In genomic region chr16:58521182-58521581, GRCm38 (mm10) we compare ENCODE assay signal across 13 mouse cellular contexts. TPM values are rescaled to one million over a fixed set of nuclear protein-coding genes. Genes with fewer than 3 reads are reported as not detected.
DNase-seq lines count a peak whose midpoint lies in the region; ATAC-seq and TF ChIP-seq lines count a peak whose summit lies in the region.
"Had no signal": no experiment of that assay in that cellular context is flagged by ENCODE, and none has a peak within 500 bp of the region (broad histone marks: within the 10 kb centered on the region; RNA-seq: fewer than 3 reads in every experiment).

No protein-coding gene starts in this region.

- H3K9me3 ChIP-seq in heart, embryonic 13.5 days: no peaks in the 10 kb centered on the region
- no peaks in the 10 kb centered on the region for H3K9me3 ChIP-seq in liver, embryonic 15.5 days (replicated peaks)

- H3K36me3 ChIP-seq in heart, embryonic 13.5 days: no peaks in the 10 kb centered on the region
- no peaks in the 10 kb centered on the region for H3K36me3 ChIP-seq in liver, embryonic 15.5 days (replicated peaks)

- TF ChIP-seq CTCF in left cerebral cortex, adult 2 months (IDR thresholded peaks at IDR 0.05): no peak

- H3K27ac ChIP-seq in heart, embryonic 13.5 days (replicated peaks): no peak overlapping the region
- H3K27ac ChIP-seq in left cerebral cortex, adult 2 months: peak overlapping the region; percentile 90; the same call in 1 of the 2 replicates
- H3K27ac ChIP-seq in brown adipose tissue, adult 24 weeks (replicated peaks; ENCODE audit: low read depth, low read length): no peak overlapping the region; the same call in 1 of the 2 replicates
- H3K27ac ChIP-seq in liver, embryonic 15.5 days (replicated peaks): peak overlapping the region; percentile 83

- H3K9ac ChIP-seq in heart, embryonic 13.5 days: peak overlapping the region; percentile 29; the same call in 1 of the 2 replicates
- H3K9ac ChIP-seq in liver, embryonic 15.5 days: peak overlapping the region; percentile 89

- no peaks in the 10 kb centered on the region for H3K27me3 ChIP-seq in heart, embryonic 13.5 days (replicated peaks)
- H3K27me3 ChIP-seq in liver, embryonic 15.5 days: peaks cover 11% of the 10 kb centered on the region; the same call in 1 of the 2 replicates

- peak overlapping the region; percentile 66 for H3K4me3 ChIP-seq in heart, embryonic 13.5 days
- H3K4me3 ChIP-seq in left cerebral cortex, adult 2 months: peak overlapping the region; percentile 57
- peak overlapping the region; percentile 12; the same call in 1 of the 2 replicates for H3K4me3 ChIP-seq in brown adipose tissue, adult 24 weeks (ENCODE audit: insufficient read depth, low read depth, low read length)
- H3K4me3 ChIP-seq in liver, embryonic 15.5 days (replicated peaks): peak overlapping the region; percentile 89

- intact Hi-C loops in heart, postnatal 36 days (cut with DNase I): loop anchor here (5.0 kb wide), 4 partner anchors 101 to 206 kb away; partner anchors contain the start of genes Cldnd1 and Cpox
- intact Hi-C loops in left cerebral cortex, adult 2 months (cut with DNase I): loop anchor here (5.0 kb wide), 2 partner anchors 101 to 206 kb away; partner anchors contain the start of gene Cldnd1

- no peak for DNase-seq in heart, postnatal 36 days
- no peak for DNase-seq in left cerebral cortex, adult 2 months (ENCODE audit: extremely low spot score in 1 of 2, low spot score in 2 of 2)
- no peak for DNase-seq in left cerebral cortex, adult 11 months (ENCODE audit: low spot score)
- no peak for DNase-seq in thymus, postnatal 0 days (ENCODE audit: low spot score)
- DNase-seq: adrenal gland, postnatal 36 days; cerebellum, adult 2 months; lung, postnatal 10 days; right cerebral cortex, postnatal 4 days had no signal

- H3K4me2 ChIP-seq in heart, embryonic 13.5 days: peak overlapping the region; percentile 85
- peak overlapping the region; percentile 96 for H3K4me2 ChIP-seq in liver, embryonic 15.5 days

- no peak for ATAC-seq in heart, embryonic 13.5 days (ENCODE audit: extremely low read depth, insufficient number of reproducible peaks, low FRiP score, low TSS enrichment)
- no peak for ATAC-seq in liver, embryonic 15.5 days (ENCODE audit: insufficient read depth)
- no peak for ATAC-seq in granulocyte monocyte progenitor cell, adult 5-6 weeks (replicated peaks; ENCODE audit: poor library complexity, severe bottlenecking)
- ATAC-seq: forebrain, embryonic 16.5 days had no signal

- peaks cover 32% of the 10 kb centered on the region for H3K4me1 ChIP-seq in heart, embryonic 13.5 days
- peaks cover 16% of the 10 kb centered on the region; the same call in 1 of the 2 replicates for H3K4me1 ChIP-seq in brown adipose tissue, adult 24 weeks (ENCODE audit: control insufficient read depth, insufficient read depth, insufficient read length, low read length)
- H3K4me1 ChIP-seq in liver, embryonic 15.5 days (replicated peaks): peaks cover 90% of the 10 kb centered on the region

- WGBS in heart, embryonic 13.5 days: 65% methylated on average over 4 of the region's 4 CpGs
- whole genome bisulfite sequencing in liver, embryonic 15.5 days (ENCODE audit: insufficient replicate concordance): 30% methylated on average over 4 of the region's 4 CpGs

RNA-seq across cellular contexts. Expression of gene St3gal6, which starts 2.9 kb away (rescaled TPM):
- 13.8 and 16.0 TPM in 2 replicates for polyA plus RNA-seq in heart, embryonic 13.5 days (2015; fragmentation: Nextera tagmentation; extraction: Ambion mirVana)
- total RNA-seq in heart, postnatal 36 days (2021): 10 to 100 TPM; 40.2 to 43.7 TPM
- total RNA-seq in left cerebral cortex, adult 2 months (2021): 10 to 100 TPM; 21.2 to 22.6 TPM
- 39.7 and 40.3 TPM in 2 replicates for polyA plus RNA-seq in brown adipose tissue, adult 24 weeks (2012; ENCODE audit: insufficient read depth, insufficient read length, missing spikeins)
- polyA plus RNA-seq in liver, embryonic 15.5 days (2015; fragmentation: Nextera tagmentation; extraction: Ambion mirVana): 25.7 and 26.7 TPM in 2 replicates
- not detected in 2 replicates for total RNA-seq in granulocyte monocyte progenitor cell, adult 5-6 weeks (2014; fragmentation: Nextera tagmentation)
- total RNA-seq in granulocyte monocyte progenitor cell, adult 5-6 weeks (2017): 0.73 TPM in 1 of 2 replicates, not detected in the other
- 18.7 and 20.4 TPM in 2 replicates for polyA plus RNA-seq in thymus, postnatal 0 days (2015; fragmentation: Nextera tagmentation; extraction: Ambion mirVana)

Comparison
In these comparisons a context has a peak if more than half of its experiments do, and no peak if none do; other contexts are left out.
1. H3K27ac ChIP-seq: peak in left cerebral cortex, adult 2 months (single experiment) and liver, embryonic 15.5 days (single experiment); none in heart, embryonic 13.5 days (single experiment) and brown adipose tissue, adult 24 weeks (single experiment).
2. H3K4me3 ChIP-seq: peak in every context shown above with its lines; median percentile 89 in liver, embryonic 15.5 days; 66 in heart, embryonic 13.5 days; 57 in left cerebral cortex, adult 2 months; 12 in brown adipose tissue, adult 24 weeks.